Mouse (Mus musculus): ENCODE results near the gene Tbc1d23. TPM values are rescaled to one million over a fixed set of nuclear protein-coding genes. Genes with fewer than 3 reads are reported as not detected.
"Not testable (repeated sequence)": the region's sequence is repeated elsewhere in the genome, so short reads cannot be mapped to it uniquely, and the experiment has no call there.

Tbc1d23 gene
- polyA plus RNA-seq, 1 experiment from 2014 or later = 34.5 TPM

GRCm38 (mm10) chr16:57175751-57176150 lies 55.6 kb downstream of the Tbc1d23 start:
- H3K9ac ChIP-seq (ENCODE audit: low read depth, low read length) = no peak overlapping the region
- no peaks in the 10 kb centered on the region for H3K4me1 ChIP-seq (ENCODE audit: control insufficient read depth, insufficient read depth, low read length)
- DNase-seq (ENCODE audit: low spot score) (no peak), ATAC-seq (ENCODE audit: low read depth) (no peak)
- no peaks in the 10 kb centered on the region for H3K27me3 ChIP-seq (replicated peaks; ENCODE audit: control insufficient read depth, insufficient read depth, low read length)
- H3K4me3 ChIP-seq (ENCODE audit: low read depth, low read length) = no peak overlapping the region
- no peak overlapping the region for H3K4me2 ChIP-seq (ENCODE audit: low read depth, low read length)
- 67% methylated on average over 2 of the region's 2 CpGs for WGBS
- peaks cover 62% of the 10 kb centered on the region for H3K36me3 ChIP-seq (ENCODE audit: control insufficient read depth, insufficient read depth, low read length)
- H3K9me3 ChIP-seq (ENCODE audit: control insufficient read depth, low read length) = no peaks in the 10 kb centered on the region
- no peak overlapping the region for H3K27ac ChIP-seq (replicated peaks; ENCODE audit: low read depth, low read length)

- H3K27me3 ChIP-seq (replicated peaks; ENCODE audit: control insufficient read depth, insufficient read depth, low read length); ATAC-seq (ENCODE audit: low read depth); H3K4me3 ChIP-seq (ENCODE audit: low read depth, low read length); H3K27ac ChIP-seq (replicated peaks; ENCODE audit: low read depth, low read length); H3K9ac ChIP-seq (ENCODE audit: low read depth, low read length); H3K4me1 ChIP-seq (ENCODE audit: control insufficient read depth, insufficient read depth, low read length); DNase-seq (ENCODE audit: low spot score); H3K4me2 ChIP-seq (ENCODE audit: low read depth, low read length); H3K9me3 ChIP-seq (ENCODE audit: control insufficient read depth, low read length): not testable (repeated sequence)
- H3K36me3 ChIP-seq (ENCODE audit: control insufficient read depth, insufficient read depth, low read length) = peaks cover 61% of the 10 kb centered on the region
Measured at GRCm38 (mm10) chr16:57174480-57174879, 56.8 kb downstream of the Tbc1d23 start.

- Histone ChIP-seq H3K4me3 (ENCODE audit: low read depth, low read length) (no peak overlapping the region), H3K9me3 (ENCODE audit: control insufficient read depth, low read length) (no peaks in the 10 kb centered on the region), H3K27me3 (replicated peaks; ENCODE audit: control insufficient read depth, insufficient read depth, low read length) (no peaks in the 10 kb centered on the region), H3K27ac (replicated peaks; ENCODE audit: low read depth, low read length) (no peak overlapping the region), H3K36me3 (ENCODE audit: control insufficient read depth, insufficient read depth, low read length) (peaks cover 44% of the 10 kb centered on the region), H3K4me1 (ENCODE audit: control insufficient read depth, insufficient read depth, low read length) (0 out of 2 replicates have a peak, but pooled peaks cover 3% of the 10 kb centered on the region), H3K4me2 (ENCODE audit: low read depth, low read length) (no peak overlapping the region), H3K9ac (ENCODE audit: low read depth, low read length) (no peak overlapping the region)
- no peak for DNase-seq (ENCODE audit: low spot score)
- 82% methylated on average over 6 of the region's 6 CpGs for WGBS
- ATAC-seq (ENCODE audit: low read depth) = no peak
Measured at GRCm38 (mm10) chr16:57171570-57171969, 59.7 kb downstream of the Tbc1d23 start.

GRCm38 (mm10) chr16:57171161-57171560 lies 60.1 kb downstream of the Tbc1d23 start:
- H3K9ac ChIP-seq (ENCODE audit: low read depth, low read length) = no peak overlapping the region
- H3K4me3 ChIP-seq (ENCODE audit: low read depth, low read length) = no peak overlapping the region
- H3K9me3 ChIP-seq (ENCODE audit: control insufficient read depth, low read length) = no peaks in the 10 kb centered on the region
- no peak overlapping the region for H3K4me2 ChIP-seq (ENCODE audit: low read depth, low read length)
- H3K36me3 ChIP-seq (ENCODE audit: control insufficient read depth, insufficient read depth, low read length) = peaks cover 40% of the 10 kb centered on the region
- ATAC-seq (ENCODE audit: low read depth) (no peak), DNase-seq (ENCODE audit: low spot score) (no peak)
- H3K4me1 ChIP-seq (ENCODE audit: control insufficient read depth, insufficient read depth, low read length) = 0 out of 2 replicates have a peak, but pooled peaks cover 3% of the 10 kb centered on the region
- 89% methylated on average over 8 of the region's 8 CpGs for WGBS
- H3K27ac ChIP-seq (replicated peaks; ENCODE audit: low read depth, low read length) = no peak overlapping the region
- no peaks in the 10 kb centered on the region for H3K27me3 ChIP-seq (replicated peaks; ENCODE audit: control insufficient read depth, insufficient read depth, low read length)

GRCm38 (mm10) chr16:57168236-57168635 lies 63.1 kb downstream of the Tbc1d23 start:
- Histone ChIP-seq H3K4me3 (ENCODE audit: low read depth, low read length) (no peak overlapping the region), H3K36me3 (ENCODE audit: control insufficient read depth, insufficient read depth, low read length) (peaks cover 47% of the 10 kb centered on the region), H3K9ac (ENCODE audit: low read depth, low read length) (no peak overlapping the region), H3K4me2 (ENCODE audit: low read depth, low read length) (no peak overlapping the region), H3K4me1 (ENCODE audit: control insufficient read depth, insufficient read depth, low read length) (0 out of 2 replicates have a peak, but pooled peaks cover 3% of the 10 kb centered on the region), H3K27me3 (replicated peaks; ENCODE audit: control insufficient read depth, insufficient read depth, low read length) (no peaks in the 10 kb centered on the region), H3K9me3 (ENCODE audit: control insufficient read depth, low read length) (no peaks in the 10 kb centered on the region), H3K27ac (replicated peaks; ENCODE audit: low read depth, low read length) (peak overlapping the region; percentile 87; the same call in 1 of the 2 replicates)
- ATAC-seq (ENCODE audit: low read depth) = no peak
- 69% methylated on average over 4 of the region's 4 CpGs for WGBS
- DNase-seq (ENCODE audit: low spot score) = no peak

- H3K27ac ChIP-seq (replicated peaks; ENCODE audit: low read depth, low read length) = peak overlapping the region; percentile 87; the same call in 1 of the 2 replicates
- H3K36me3 ChIP-seq (ENCODE audit: control insufficient read depth, insufficient read depth, low read length) = peaks cover 48% of the 10 kb centered on the region
- H3K9me3 ChIP-seq (ENCODE audit: control insufficient read depth, low read length) = no peaks in the 10 kb centered on the region
- peak overlapping the region; percentile 93 for H3K9ac ChIP-seq (ENCODE audit: low read depth, low read length)
- H3K4me1 ChIP-seq (ENCODE audit: control insufficient read depth, insufficient read depth, low read length) = 0 out of 2 replicates have a peak, but pooled peaks cover 3% of the 10 kb centered on the region
- H3K4me3 ChIP-seq (ENCODE audit: low read depth, low read length) = peak overlapping the region; percentile 88
- peak overlapping the region; percentile 72 for H3K4me2 ChIP-seq (ENCODE audit: low read depth, low read length)
- no peak; the same call in 1 of the 2 replicates for ATAC-seq (ENCODE audit: low read depth)
- H3K27me3 ChIP-seq (replicated peaks; ENCODE audit: control insufficient read depth, insufficient read depth, low read length) = no peaks in the 10 kb centered on the region
- WGBS = 28% methylated on average over 5 of the region's 5 CpGs
- no peak for DNase-seq (ENCODE audit: low spot score)
Measured at GRCm38 (mm10) chr16:57167514-57167912, 63.8 kb downstream of the Tbc1d23 start.

- Histone ChIP-seq H3K4me3 (ENCODE audit: low read depth, low read length) (peak within 1 kb of the TSS; percentile 88), H3K9ac (ENCODE audit: low read depth, low read length) (peak within 1 kb of the TSS; percentile 93), H3K4me2 (ENCODE audit: low read depth, low read length) (peak within 1 kb of the TSS; percentile 72), H3K27ac (replicated peaks; ENCODE audit: low read depth, low read length) (peak within 1 kb of the TSS; percentile 87), H3K36me3 (ENCODE audit: control insufficient read depth, insufficient read depth, low read length) (peaks cover 45% of the 10 kb centered on the region), H3K27me3 (replicated peaks; ENCODE audit: control insufficient read depth, insufficient read depth, low read length) (no peaks in the 10 kb centered on the region), H3K4me1 (ENCODE audit: control insufficient read depth, insufficient read depth, low read length) (0 out of 2 replicates have a peak, but pooled peaks cover 3% of the 10 kb centered on the region), H3K9me3 (ENCODE audit: control insufficient read depth, low read length) (no peaks in the 10 kb centered on the region)
- ATAC-seq (ENCODE audit: low read depth) (peak; percentile 97), DNase-seq (ENCODE audit: low spot score) (peak; percentile 94)
- under 1% methylated on average over 41 of the region's 58 CpGs for WGBS
Measured at GRCm38 (mm10) chr16:57166611-57167513, 64.4 kb downstream of the Tbc1d23 start, which contains the start of gene Nit2. TSS of gene Nit2 (minus strand) at chr16:57167341.

GRCm38 (mm10) chr16:57166086-57166485 lies 65.2 kb downstream of the Tbc1d23 start:
- Histone ChIP-seq H3K9ac (ENCODE audit: low read depth, low read length) (peak overlapping the region; percentile 93), H3K4me1 (ENCODE audit: control insufficient read depth, insufficient read depth, low read length) (0 out of 2 replicates have a peak, but pooled peaks cover 3% of the 10 kb centered on the region), H3K27ac (replicated peaks; ENCODE audit: low read depth, low read length) (no peak overlapping the region), H3K27me3 (replicated peaks; ENCODE audit: control insufficient read depth, insufficient read depth, low read length) (no peaks in the 10 kb centered on the region), H3K4me3 (ENCODE audit: low read depth, low read length) (peak overlapping the region; percentile 88), H3K9me3 (ENCODE audit: control insufficient read depth, low read length) (no peaks in the 10 kb centered on the region), H3K36me3 (ENCODE audit: control insufficient read depth, insufficient read depth, low read length) (peaks cover 46% of the 10 kb centered on the region), H3K4me2 (ENCODE audit: low read depth, low read length) (peak overlapping the region; percentile 72)
- WGBS = 80% methylated on average over 6 of the region's 6 CpGs
- no peak for ATAC-seq (ENCODE audit: low read depth)
- DNase-seq (ENCODE audit: low spot score) = no peak

All from embryonic facial prominence, embryonic 14.5 days (tissue).